Mouse (Mus musculus): ENCODE measurements around the gene Zbtb25. TPM values are rescaled to one million over a fixed set of nuclear protein-coding genes. Genes with fewer than 3 reads are reported as not detected.
A peak's percentile ranks its signal among the peaks of the same experiment; 100 is the strongest.

The Zbtb25 gene
- total RNA-seq, 1 experiment from 2014 or later = 12.9 TPM

GRCm38 (mm10) chr12:76336111-76336965 lies 33.1 kb downstream of the Zbtb25 start:
- no peak for DNase-seq

- no peak for DNase-seq
Measured at GRCm38 (mm10) chr12:76335641-76336040, 33.8 kb downstream of the Zbtb25 start.

GRCm38 (mm10) chr12:76333688-76334087 lies 35.7 kb downstream of the Zbtb25 start:
- DNase-seq = no peak

- DNase-seq = no peak
Measured at GRCm38 (mm10) chr12:76328567-76329354, 40.6 kb downstream of the Zbtb25 start.

GRCm38 (mm10) chr12:76326437-76327220 lies 42.8 kb downstream of the Zbtb25 start:
- no peak for DNase-seq

GRCm38 (mm10) chr12:76324679-76325431 lies 44.5 kb downstream of the Zbtb25 start, which contains the start of gene Akap5:
TSS of gene Akap5 (plus strand) at chr12:76324891.
- peak; percentile 74 for DNase-seq

GRCm38 (mm10) chr12:76318282-76319212 lies 50.9 kb downstream of the Zbtb25 start:
- DNase-seq = no peak

GRCm38 (mm10) chr12:76311951-76312350 lies 57.5 kb downstream of the Zbtb25 start:
- DNase-seq = no peak

- DNase-seq = no peak
Measured at GRCm38 (mm10) chr12:76311227-76311626, 58.2 kb downstream of the Zbtb25 start.

- no peak for DNase-seq
Measured at GRCm38 (mm10) chr12:76310633-76311032, 58.8 kb downstream of the Zbtb25 start.

GRCm38 (mm10) chr12:76310007-76310406 lies 59.4 kb downstream of the Zbtb25 start:
- DNase-seq = no peak

- no peak for DNase-seq
Measured at GRCm38 (mm10) chr12:76308436-76308835, 61.0 kb downstream of the Zbtb25 start.

GRCm38 (mm10) chr12:76307964-76308363 lies 61.4 kb downstream of the Zbtb25 start:
- no peak for DNase-seq

GRCm38 (mm10) chr12:76306852-76307561 lies 62.4 kb downstream of the Zbtb25 start:
- no peak for DNase-seq

GRCm38 (mm10) chr12:76305107-76305506 lies 64.3 kb downstream of the Zbtb25 start:
- no peak for DNase-seq

GRCm38 (mm10) chr12:76304199-76304598 lies 65.2 kb downstream of the Zbtb25 start:
- no peak for DNase-seq

- no peak for DNase-seq
Measured at GRCm38 (mm10) chr12:76303474-76303873, 65.9 kb downstream of the Zbtb25 start.

GRCm38 (mm10) chr12:76300367-76300766 lies 69.0 kb downstream of the Zbtb25 start:
- no peak for DNase-seq

GRCm38 (mm10) chr12:76299361-76299906 lies 70.0 kb downstream of the Zbtb25 start:
- no peak for DNase-seq
